Mouse (Mus musculus): ENCODE measurements around the gene Ms4a15. TPM values are rescaled to one million over a fixed set of nuclear protein-coding genes. Genes with fewer than 3 reads are reported as not detected.

Gene Ms4a15
- total RNA-seq, 1 experiment from 2014 or later: not detected

GRCm38 (mm10) chr19:10970457-10970856 lies 22.6 kb downstream of the Ms4a15 start:
- no peak for ATAC-seq (ENCODE audit: extremely low read depth, insufficient number of reproducible peaks, low FRiP score, poor library complexity, severe bottlenecking)

GRCm38 (mm10) chr19:10968578-10968977 lies 24.5 kb downstream of the Ms4a15 start:
- no peak for ATAC-seq (ENCODE audit: extremely low read depth, insufficient number of reproducible peaks, low FRiP score, poor library complexity, severe bottlenecking)

DNA sequence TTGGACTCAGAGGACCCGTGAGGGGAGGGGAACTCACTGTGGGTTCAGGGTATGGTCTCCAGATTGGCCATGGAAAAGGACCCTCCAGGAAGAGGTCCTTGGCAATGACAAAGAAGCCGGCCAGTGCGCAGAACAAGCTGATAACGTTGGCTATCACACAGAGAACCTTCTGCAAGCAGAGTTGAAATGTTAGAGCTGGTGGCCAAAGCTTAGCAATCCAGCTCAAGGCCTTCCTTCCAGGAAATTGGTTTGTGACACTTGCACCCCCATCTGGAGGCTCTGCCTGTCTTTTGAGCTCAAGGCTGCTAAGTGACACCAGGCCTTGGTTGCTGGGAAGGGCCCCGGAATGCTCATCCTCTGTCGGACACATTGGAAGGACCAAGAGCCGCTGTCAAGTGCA lies 27.3 kb downstream of the Ms4a15 start:
- no peak for ATAC-seq (ENCODE audit: extremely low read depth, insufficient number of reproducible peaks, low FRiP score, poor library complexity, severe bottlenecking)

- no peak for ATAC-seq (ENCODE audit: extremely low read depth, insufficient number of reproducible peaks, low FRiP score, poor library complexity, severe bottlenecking)
Observed at GRCm38 (mm10) chr19:10959978-10960346, 33.1 kb downstream of the Ms4a15 start.

GRCm38 (mm10) chr19:10959085-10959977 lies 33.7 kb downstream of the Ms4a15 start:
- ATAC-seq (ENCODE audit: extremely low read depth, insufficient number of reproducible peaks, low FRiP score, poor library complexity, severe bottlenecking): peak; percentile 86

DNA sequence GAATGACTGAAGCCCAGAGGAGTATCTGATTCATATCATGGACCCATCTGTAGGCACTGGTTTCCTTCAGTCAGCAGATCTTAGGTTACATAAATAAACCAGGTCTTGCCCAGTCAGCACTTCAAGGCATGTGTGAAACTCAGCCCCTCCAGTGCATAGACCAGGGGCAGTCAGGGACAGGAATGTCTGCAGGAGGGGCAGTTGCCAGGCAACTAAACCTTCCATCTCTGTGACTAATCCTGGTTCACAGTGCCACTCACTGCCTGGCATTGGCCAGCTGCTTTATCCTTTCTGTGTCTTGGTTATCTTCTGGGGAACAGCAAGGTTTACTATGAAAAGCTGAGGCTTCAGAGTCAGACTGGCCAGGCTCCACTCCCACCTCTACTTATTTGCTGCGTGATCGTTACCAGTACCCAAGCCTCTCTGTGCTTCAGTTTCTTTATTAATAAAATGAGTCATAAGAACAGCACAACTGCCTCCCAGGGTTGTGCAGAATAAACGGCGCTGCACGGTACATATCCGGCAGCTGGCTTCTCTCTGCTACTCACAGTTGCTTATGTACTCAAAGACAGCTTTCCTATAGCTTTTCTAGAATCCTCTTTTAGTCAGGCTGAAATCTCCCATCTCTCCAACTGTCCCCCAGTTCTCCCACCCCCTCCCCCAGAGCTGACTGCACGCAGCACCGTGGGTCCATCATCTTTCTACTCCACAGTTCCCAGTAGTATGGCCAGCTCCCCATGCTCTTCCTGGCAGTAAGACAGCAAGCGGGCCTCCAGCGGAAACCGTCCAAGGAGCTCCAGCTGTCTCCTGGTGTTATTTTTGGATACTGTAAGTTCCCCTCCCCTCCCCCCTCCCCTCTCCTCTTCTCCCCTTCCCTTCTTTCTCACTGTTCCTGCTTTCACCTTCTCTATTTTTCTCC lies 40.8 kb downstream of the Ms4a15 start:
- ATAC-seq (ENCODE audit: extremely low read depth, insufficient number of reproducible peaks, low FRiP score, poor library complexity, severe bottlenecking): no peak

DNA sequence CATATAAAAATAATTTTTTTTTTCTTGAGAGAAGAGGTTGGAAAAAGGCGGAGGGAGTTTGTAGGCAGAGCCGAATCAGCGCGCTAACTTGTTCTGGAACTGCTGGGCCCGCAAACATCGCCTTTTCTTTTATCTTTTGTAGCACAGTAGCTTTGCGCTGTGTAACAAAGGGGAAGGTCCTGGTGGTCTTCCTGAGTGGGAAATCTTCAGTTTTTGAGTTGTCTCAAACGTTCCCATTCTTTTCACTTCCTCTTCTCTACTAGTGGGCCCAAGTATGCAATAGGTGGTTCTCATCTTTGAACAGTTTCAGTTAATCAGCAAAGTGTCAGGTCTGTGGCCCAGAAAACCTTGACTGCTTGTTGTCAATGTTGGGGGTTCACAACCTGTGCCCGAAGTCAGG lies 43.5 kb downstream of the Ms4a15 start:
- ATAC-seq (ENCODE audit: extremely low read depth, insufficient number of reproducible peaks, low FRiP score, poor library complexity, severe bottlenecking): no peak

GRCm38 (mm10) chr19:10949112-10949511 lies 43.9 kb downstream of the Ms4a15 start, which contains the start of gene Ccdc86:
Ccdc86 (minus strand) TSS chr19:10949266.
- ATAC-seq (ENCODE audit: extremely low read depth, insufficient number of reproducible peaks, low FRiP score, poor library complexity, severe bottlenecking): peak; percentile 97

- no peak for ATAC-seq (ENCODE audit: extremely low read depth, insufficient number of reproducible peaks, low FRiP score, poor library complexity, severe bottlenecking)
Observed at GRCm38 (mm10) chr19:10948416-10948815, 44.6 kb downstream of the Ms4a15 start.

DNA sequence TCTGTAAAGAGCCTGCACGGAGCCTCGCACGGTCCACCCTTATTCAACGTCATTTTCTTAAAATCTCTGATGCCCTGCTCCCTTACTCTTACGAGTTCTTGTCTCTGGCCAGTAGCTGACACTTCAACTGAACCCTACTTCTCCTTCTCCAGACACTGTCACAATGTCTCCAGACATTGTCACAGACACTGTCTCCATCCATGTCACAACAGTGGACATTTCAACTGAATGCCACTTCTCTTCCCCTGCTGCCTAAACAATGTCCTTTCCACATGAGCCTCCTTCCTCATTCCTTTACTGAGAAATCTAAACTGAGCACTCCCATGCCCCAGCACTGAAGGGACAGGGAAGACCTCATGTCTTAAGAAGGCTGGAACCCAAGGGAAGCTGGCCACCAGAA lies 45.8 kb downstream of the Ms4a15 start:
- ATAC-seq (ENCODE audit: extremely low read depth, insufficient number of reproducible peaks, low FRiP score, poor library complexity, severe bottlenecking): no peak

DNA sequence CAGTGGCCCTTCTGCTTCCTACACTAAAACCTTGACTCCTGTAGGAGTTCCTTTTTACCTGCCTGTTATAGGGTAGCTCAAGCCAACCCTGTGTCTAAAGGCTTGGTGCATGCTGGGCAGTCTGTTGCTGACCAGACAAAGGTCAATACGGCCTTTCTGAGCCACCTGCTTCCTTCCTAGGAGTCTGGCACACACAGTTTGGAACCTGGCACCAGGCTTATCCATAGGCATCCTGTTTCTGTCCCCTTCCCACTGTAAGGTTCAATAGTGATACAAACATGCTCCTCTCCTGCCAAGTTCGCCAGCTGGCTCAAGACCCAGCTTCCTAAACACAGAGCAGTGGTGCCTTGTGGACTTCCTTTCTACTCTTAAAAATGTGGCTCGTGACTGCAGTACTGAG lies 46.5 kb downstream of the Ms4a15 start:
- ATAC-seq (ENCODE audit: extremely low read depth, insufficient number of reproducible peaks, low FRiP score, poor library complexity, severe bottlenecking): no peak

GRCm38 (mm10) chr19:10943955-10944354 lies 49.1 kb downstream of the Ms4a15 start:
- peak; percentile 42 for ATAC-seq (ENCODE audit: extremely low read depth, insufficient number of reproducible peaks, low FRiP score, poor library complexity, severe bottlenecking)

DNA sequence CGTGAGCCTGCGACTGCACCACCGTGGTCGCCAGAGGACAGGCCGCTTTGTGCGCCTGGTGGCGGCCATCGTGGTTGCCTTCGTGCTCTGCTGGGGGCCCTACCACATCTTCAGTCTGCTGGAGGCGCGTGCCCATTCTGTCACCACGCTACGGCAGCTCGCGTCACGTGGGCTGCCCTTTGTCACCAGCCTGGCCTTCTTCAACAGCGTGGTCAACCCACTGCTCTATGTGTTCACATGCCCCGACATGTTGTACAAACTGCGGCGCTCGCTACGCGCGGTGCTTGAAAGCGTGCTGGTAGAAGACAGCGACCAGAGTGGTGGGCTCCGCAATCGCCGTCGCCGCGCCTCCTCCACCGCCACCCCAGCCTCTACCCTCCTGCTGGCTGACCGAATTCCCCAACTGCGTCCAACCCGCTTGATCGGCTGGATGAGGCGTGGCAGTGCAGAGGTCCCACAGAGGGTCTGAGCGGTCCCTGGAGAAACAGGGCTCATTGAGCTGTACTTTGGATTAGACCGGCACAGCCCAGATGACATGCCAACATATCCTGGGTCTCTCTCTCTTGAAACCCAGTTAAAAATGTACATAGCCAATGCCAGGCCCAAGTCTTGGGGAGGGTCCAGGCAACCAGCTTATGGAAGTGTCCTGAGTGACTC lies 52.1 kb downstream of the Ms4a15 start:
- no peak for ATAC-seq (ENCODE audit: extremely low read depth, insufficient number of reproducible peaks, low FRiP score, poor library complexity, severe bottlenecking)

- ATAC-seq (ENCODE audit: extremely low read depth, insufficient number of reproducible peaks, low FRiP score, poor library complexity, severe bottlenecking): peak; percentile 57
Observed at GRCm38 (mm10) chr19:10940097-10940800, 52.8 kb downstream of the Ms4a15 start.

GRCm38 (mm10) chr19:10938771-10939170 lies 54.3 kb downstream of the Ms4a15 start:
- no peak for ATAC-seq (ENCODE audit: extremely low read depth, insufficient number of reproducible peaks, low FRiP score, poor library complexity, severe bottlenecking)

- no peak for ATAC-seq (ENCODE audit: extremely low read depth, insufficient number of reproducible peaks, low FRiP score, poor library complexity, severe bottlenecking)
Observed at GRCm38 (mm10) chr19:10937110-10937563, 55.9 kb downstream of the Ms4a15 start, which contains the start of gene Ptgdr2. Ptgdr2 (plus strand) TSS chr19:10937160.

- ATAC-seq (ENCODE audit: extremely low read depth, insufficient number of reproducible peaks, low FRiP score, poor library complexity, severe bottlenecking): no peak
Observed at GRCm38 (mm10) chr19:10936077-10936476, 57.0 kb downstream of the Ms4a15 start.

GRCm38 (mm10) chr19:10935029-10935428 lies 58.0 kb downstream of the Ms4a15 start:
- no peak for ATAC-seq (ENCODE audit: extremely low read depth, insufficient number of reproducible peaks, low FRiP score, poor library complexity, severe bottlenecking)

Measured in neutrophil, adult 5-6 weeks (primary cell).